Mouse (Mus musculus): Measurements from ENCODE around the gene Gjc2.

Gjc2 gene

GRCm38 (mm10) chr11:59208153-59208831, 25.3 kb upstream of the Gjc2 start, which contains the start of gene 2310033P09Rik:
Gene 2310033P09Rik, plus strand, starts transcription at chr11:59208321.
- DNase-seq (ENCODE audit: low read depth, low spot score), result peak; percentile 97

- DNase-seq (ENCODE audit: low read depth, low spot score), result peak; percentile 95
Observed at GRCm38 (mm10) chr11:59202081-59202995, 19.3 kb upstream of the Gjc2 start, which contains the start of gene Mrpl55. Gene Mrpl55, plus strand, starts transcription at chr11:59202486.

- DNase-seq (ENCODE audit: low read depth, low spot score), result no peak
Observed at GRCm38 (mm10) chr11:59201216-59202002, 18.4 kb upstream of the Gjc2 start.

- no peak for DNase-seq (ENCODE audit: low read depth, low spot score)
Observed at GRCm38 (mm10) chr11:59196230-59196629, 13.2 kb upstream of the Gjc2 start.

- DNase-seq (ENCODE audit: low read depth, low spot score), result no peak
Observed at GRCm38 (mm10) chr11:59192059-59192386, 9.0 kb upstream of the Gjc2 start, which contains the start of gene Guk1. Gene Guk1, minus strand, starts transcription at chr11:59192212.

- DNase-seq (ENCODE audit: low read depth, low spot score), result peak; percentile 90
Observed at GRCm38 (mm10) chr11:59191231-59192058, 8.4 kb upstream of the Gjc2 start.

GRCm38 (mm10) chr11:59187706-59188105, 4.7 kb upstream of the Gjc2 start:
- DNase-seq (ENCODE audit: low read depth, low spot score), result no peak

- DNase-seq (ENCODE audit: low read depth, low spot score), result no peak
Observed at GRCm38 (mm10) chr11:59185490-59185889, 2.5 kb upstream of the Gjc2 start.

- peak; percentile 82 for DNase-seq (ENCODE audit: low read depth, low spot score)
Observed at GRCm38 (mm10) chr11:59183821-59184220, 808 bp upstream of the Gjc2 start.

- DNase-seq (ENCODE audit: low read depth, low spot score), result no peak
Observed at GRCm38 (mm10) chr11:59176921-59177320, 6.1 kb downstream of the Gjc2 start.

- no peak for DNase-seq (ENCODE audit: low read depth, low spot score)
Observed at GRCm38 (mm10) chr11:59176475-59176874, 6.5 kb downstream of the Gjc2 start.

GRCm38 (mm10) chr11:59174189-59174838, 8.7 kb downstream of the Gjc2 start:
- no peak for DNase-seq (ENCODE audit: low read depth, low spot score)

GRCm38 (mm10) chr11:59170549-59170948, 12.5 kb downstream of the Gjc2 start:
- no peak for DNase-seq (ENCODE audit: low read depth, low spot score)

GRCm38 (mm10) chr11:59169807-59170206, 13.2 kb downstream of the Gjc2 start:
- DNase-seq (ENCODE audit: low read depth, low spot score), result no peak

GRCm38 (mm10) chr11:59165616-59166241, 17.3 kb downstream of the Gjc2 start:
- no peak for DNase-seq (ENCODE audit: low read depth, low spot score)

- DNase-seq (ENCODE audit: low read depth, low spot score), result peak; percentile 47
Observed at GRCm38 (mm10) chr11:59164384-59164783, 18.6 kb downstream of the Gjc2 start.

- DNase-seq (ENCODE audit: low read depth, low spot score), result peak; percentile 100
Observed at GRCm38 (mm10) chr11:59163255-59164236, 19.5 kb downstream of the Gjc2 start, which contains the start of gene Iba57. Gene Iba57, minus strand, starts transcription at chr11:59163739.

- DNase-seq (ENCODE audit: low read depth, low spot score), result no peak
Observed at GRCm38 (mm10) chr11:59162443-59163254, 20.4 kb downstream of the Gjc2 start.
